Mouse (Mus musculus): ENCODE data around the gene Pacs2.

DNA sequence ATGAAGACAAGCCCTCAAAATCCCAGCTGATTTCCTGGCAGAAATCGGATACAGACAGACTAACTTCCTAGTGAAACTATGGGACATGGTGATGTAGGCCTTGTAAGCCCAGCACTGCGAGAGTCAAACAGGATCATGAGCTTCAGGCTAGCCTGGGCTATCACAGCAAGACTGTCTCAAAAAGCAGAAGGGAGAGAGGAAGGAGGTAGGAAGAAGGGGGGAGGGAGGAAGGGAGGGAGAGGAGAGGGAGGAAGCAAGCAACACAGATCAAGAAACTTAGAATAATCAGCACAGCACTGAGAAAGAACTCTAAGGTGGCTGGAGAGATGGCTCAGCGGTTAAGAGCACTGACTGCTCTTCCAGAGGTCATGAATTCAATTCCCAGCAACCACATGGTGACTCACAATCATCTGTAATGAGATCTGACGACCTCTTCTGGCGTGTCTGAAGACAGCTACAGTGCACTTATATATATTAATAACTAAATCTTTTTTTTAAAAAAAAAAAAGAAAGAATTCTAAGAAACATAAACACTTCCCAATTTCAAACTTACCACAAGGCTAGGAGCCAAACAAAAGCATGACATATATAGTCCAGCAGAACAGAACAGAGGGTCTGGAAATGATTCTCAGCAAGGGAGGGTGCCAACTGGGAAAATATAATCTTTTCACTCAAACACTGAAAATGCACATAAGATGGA, 23.5 kb upstream of the Pacs2 start:
- TF ChIP-seq CTCF (IDR thresholded peaks at IDR 0.05; ENCODE audit: extremely low read depth, insufficient read depth, low read length) (no peak), POLR2A (IDR thresholded peaks at IDR 0.05; ENCODE audit: extremely low read depth, insufficient read depth, low read length) (no peak)
